Mouse (Mus musculus) adrenal gland, adult (tissue): ENCODE results near the gene Cenpo.

Experiments
- DNase-seq, 2 experiments: peaks; one replicate each; pipeline ENCODE4 v3.0.0; 2022 to 2023; ENCODE audit warnings: low spot score in 1 of 2; ENCODE audit not compliant: inconsistent age in 2 of 2

Gene Cenpo

GRCm38 (mm10) chr12:4157466-4157865, 76.6 kb downstream of the Cenpo start:
- no peak for DNase-seq

- DNase-seq = no peak
Observed at GRCm38 (mm10) chr12:4151969-4152368, 82.1 kb downstream of the Cenpo start.

GRCm38 (mm10) chr12:4150936-4151335, 83.2 kb downstream of the Cenpo start:
- DNase-seq = peak in 1 of 2 experiments; percentile 46
